In the genomic region with DNA sequence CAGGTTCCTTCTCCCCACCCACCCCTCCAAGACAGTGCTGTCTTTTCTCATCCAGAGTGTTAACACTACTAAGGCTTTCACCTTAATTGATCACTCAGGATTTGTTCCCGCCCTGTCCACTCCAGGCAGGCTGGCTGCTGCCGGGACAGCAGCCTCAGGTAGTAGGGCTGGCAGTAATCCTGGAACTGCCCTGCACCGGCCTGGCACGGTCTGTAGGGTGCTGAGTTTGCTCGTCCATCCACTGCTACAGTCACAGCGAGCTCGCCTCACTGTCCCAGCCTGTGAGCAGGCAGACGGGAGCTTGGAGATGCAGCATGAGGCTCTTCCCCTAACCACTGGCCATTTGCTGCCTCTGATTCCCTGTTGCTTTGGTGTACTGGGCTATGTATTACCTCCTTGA, we compare ENCODE assay signal across 18 mouse cellular contexts. TPM values are rescaled to one million over a fixed set of nuclear protein-coding genes. Genes with fewer than 3 reads are reported as not detected.
DNase-seq lines count a peak whose midpoint lies in the region; ATAC-seq and TF ChIP-seq lines count a peak whose summit lies in the region.
"Had no signal": no experiment of that assay in that cellular context is flagged by ENCODE, and none has a peak within 500 bp of the region (broad histone marks: within the 10 kb centered on the region; RNA-seq: fewer than 3 reads in every experiment).

No protein-coding gene starts in this region.

- no peak for TF ChIP-seq CTCF in stomach, postnatal 0 days (IDR thresholded peaks at IDR 0.05; ENCODE audit: low read depth)
- no peak for TF ChIP-seq CTCF in lung, adult 2 months (IDR thresholded peaks at IDR 0.05; ENCODE audit: insufficient read depth, low read length)

- no peak; the same call in 1 of the 2 replicates for ATAC-seq in kidney, embryonic 16.5 days (ENCODE audit: low FRiP score, low TSS enrichment)
- ATAC-seq in stomach, postnatal 0 days (ENCODE audit: low FRiP score, low TSS enrichment), result no peak
- ATAC-seq: forebrain, embryonic 16.5 days had no signal

- H3K9me3 ChIP-seq in kidney, embryonic 16.5 days (ENCODE audit: low read length), result no peaks in the 10 kb centered on the region
- no peaks in the 10 kb centered on the region for H3K9me3 ChIP-seq in stomach, postnatal 0 days (ENCODE audit: control insufficient read depth, low read length)
- H3K9me3 ChIP-seq: embryonic facial prominence, embryonic 12.5 days; heart, embryonic 12.5 days; hindbrain, embryonic 10.5 days had no signal

- H3K4me1 ChIP-seq in kidney, embryonic 16.5 days (ENCODE audit: insufficient read depth, low read length), result no peaks in the 10 kb centered on the region
- H3K4me1 ChIP-seq in stomach, postnatal 0 days (replicated peaks; ENCODE audit: control insufficient read depth, insufficient read depth), result no peaks in the 10 kb centered on the region
- H3K4me1 ChIP-seq in lung, adult 2 months (ENCODE audit: control insufficient read depth, insufficient read depth, low read length), result no peaks in the 10 kb centered on the region
- H3K4me1 ChIP-seq: embryonic facial prominence, embryonic 12.5 days; heart, embryonic 12.5 days had no signal

- peak; percentile 44 to 46 for DNase-seq in cerebellum, postnatal 36 days
- no peak for DNase-seq in cerebellum, adult 8-10 months
- DNase-seq in kidney, postnatal 10 days, result peak; percentile 24
- DNase-seq in brain, adult 2 months (ENCODE audit: low read depth, low spot score), result peak; percentile 38
- no peak for DNase-seq in stomach, postnatal 0 days (ENCODE audit: low spot score)
- DNase-seq in spleen, postnatal 14 days (ENCODE audit: low spot score in 2 of 2), result no peak
- DNase-seq in lung, adult 2 months, result no peak
- DNase-seq: adrenal gland, adult 8-10 months; adrenal gland, postnatal 36 days; cerebellum, adult 11-12 months; cerebellum, postnatal 14 days; gastrocnemius, postnatal 14 days had no signal

- TF ChIP-seq EP300 in stomach, postnatal 0 days (optimal IDR thresholded peaks at IDR 0.05), result no peak

- peaks cover 6% of the 10 kb centered on the region; the same call in 1 of the 2 replicates for H3K36me3 ChIP-seq in kidney, embryonic 16.5 days (ENCODE audit: insufficient read depth, low read length)
- H3K36me3 ChIP-seq in stomach, postnatal 0 days (ENCODE audit: control insufficient read depth, insufficient read depth, low read length), result no peaks in the 10 kb centered on the region; the same call in 1 of the 2 replicates

- TF ChIP-seq POLR2A in lung, adult 2 months (IDR thresholded peaks at IDR 0.05; ENCODE audit: borderline replicate concordance, extremely low read depth, low read depth, low read length), result no peak

- 78% methylated on average over 8 of the region's 8 CpGs for WGBS in kidney, embryonic 16.5 days
- WGBS in stomach, postnatal 0 days, result 87% methylated on average over 8 of the region's 8 CpGs
- 90% methylated on average over 8 of the region's 8 CpGs for WGBS in lung, adult 2 months

- no peaks in the 10 kb centered on the region for H3K27me3 ChIP-seq in kidney, embryonic 16.5 days (ENCODE audit: insufficient read depth, low read length)
- no peaks in the 10 kb centered on the region for H3K27me3 ChIP-seq in stomach, postnatal 0 days (ENCODE audit: control insufficient read depth, insufficient read depth, low read length)
- H3K27me3 ChIP-seq: embryonic facial prominence, embryonic 12.5 days; heart, embryonic 12.5 days had no signal

- no peak overlapping the region for H3K4me2 ChIP-seq in kidney, embryonic 16.5 days (replicated peaks; ENCODE audit: low read depth, low read length)
- H3K4me2 ChIP-seq in stomach, postnatal 0 days (replicated peaks; ENCODE audit: low read depth), result no peak overlapping the region
- H3K4me2 ChIP-seq: embryonic facial prominence, embryonic 12.5 days; heart, embryonic 12.5 days; hindbrain, embryonic 14.5 days had no signal

- no peak overlapping the region for H3K27ac ChIP-seq in kidney, embryonic 16.5 days (ENCODE audit: low read length)
- 0 out of 2 replicates have a peak overlapping the region, but pooled peaks have one; percentile 4 for H3K27ac ChIP-seq in stomach, postnatal 0 days (replicated peaks)
- H3K27ac ChIP-seq: embryonic facial prominence, embryonic 12.5 days; hindbrain, embryonic 10.5 days; hindbrain, embryonic 14.5 days had no signal

- no peak overlapping the region for H3K4me3 ChIP-seq in kidney, embryonic 16.5 days (ENCODE audit: low read length)
- H3K4me3 ChIP-seq in stomach, postnatal 0 days (ENCODE audit: low read depth, low read length), result no peak overlapping the region
- H3K4me3 ChIP-seq in lung, adult 2 months (replicated peaks; ENCODE audit: extremely low read depth, low read depth, low read length), result no peak overlapping the region
- H3K4me3 ChIP-seq: embryonic facial prominence, embryonic 12.5 days; heart, embryonic 12.5 days; hindbrain, embryonic 10.5 days had no signal

- no peak overlapping the region for H3K9ac ChIP-seq in kidney, embryonic 16.5 days (replicated peaks; ENCODE audit: low read length)
- no peak overlapping the region for H3K9ac ChIP-seq in stomach, postnatal 0 days (ENCODE audit: low read length)
- H3K9ac ChIP-seq: embryonic facial prominence, embryonic 12.5 days; heart, embryonic 12.5 days; hindbrain, embryonic 14.5 days had no signal

RNA-seq across cellular contexts. Expression of gene Max, which starts 41.0 kb away (rescaled TPM):
- 16.3 and 17.3 TPM in 2 replicates for polyA plus RNA-seq in kidney, embryonic 16.5 days (2015; fragmentation: Nextera tagmentation; extraction: Ambion mirVana)
- 11.4 TPM in 2 replicates for polyA plus RNA-seq in stomach, postnatal 0 days (2015; fragmentation: Nextera tagmentation; extraction: Ambion mirVana)
- 35.1 and 37.7 TPM in 2 replicates for polyA plus RNA-seq in lung, adult 2 months (2012; rRNA removed)

Comparison
In these comparisons a context has a peak if more than half of its experiments do, and no peak if none do; other contexts are left out.
1. DNase-seq: peak in cerebellum, postnatal 36 days (2 of 2), kidney, postnatal 10 days (single experiment) and brain, adult 2 months (single experiment); none in cerebellum, adult 8-10 months (single experiment), stomach, postnatal 0 days (single experiment), spleen, postnatal 14 days (0 of 2) and lung, adult 2 months (single experiment).